Mouse (Mus musculus) intestine, embryonic 14.5 days (tissue): ENCODE data around the gene Krtap1-5. TPM values are rescaled to one million over a fixed set of nuclear protein-coding genes. Genes with fewer than 3 reads are reported as not detected.
A peak's percentile ranks its signal among the peaks of the same experiment; 100 is the strongest.

ENCODE experiments used
- ATAC-seq: fragments of 200-750 bp; cut with Nextera tagmentation; replicated peaks from 2 replicates; pipeline ENCODE4 v1.8.0; 2017; ENCODE audit warnings: low read depth, moderate number of reproducible peaks, moderate TSS enrichment, moderate library complexity; ENCODE audit not compliant: low FRiP score, low TSS enrichment
- DNase-seq: peaks from one replicate; pipeline ENCODE4 v3.0.0-alpha.2; 2018; ENCODE audit warnings: low spot score
- H3K27ac ChIP-seq: fragments of 300-500 bp; sonication (generic); 2 replicates; pipeline ENCODE4 v1.5.1; 2014; ENCODE audit warnings: low read depth, mild to moderate bottlenecking, control low read depth
- H3K27me3 ChIP-seq: fragments of 300-500 bp; sonication (generic); replicated peaks from 2 replicates; pipeline ENCODE4 v1.6.1; 2014; ENCODE audit warnings: low read length, control low read depth; ENCODE audit not compliant: control insufficient read depth, insufficient read depth
- H3K36me3 ChIP-seq: fragments of 300-500 bp; sonication (generic); 2 replicates; pipeline ENCODE4 v1.6.1; 2014; ENCODE audit warnings: low read length, control low read depth; ENCODE audit not compliant: control insufficient read depth, insufficient read depth
- H3K4me1 ChIP-seq: fragments of 300-500 bp; sonication (generic); replicated peaks from 2 replicates; pipeline ENCODE4 v1.6.1; 2014; ENCODE audit warnings: low read length, control low read depth, mixed read lengths; ENCODE audit not compliant: control insufficient read depth, insufficient read depth
- H3K4me2 ChIP-seq: fragments of 300-500 bp; sonication (generic); 2 replicates; pipeline ENCODE4 v1.6.1; 2014; ENCODE audit warnings: low read length
- H3K4me3 ChIP-seq: fragments of 300-500 bp; sonication (generic); 2 replicates; pipeline ENCODE4 v1.5.1; 2014; ENCODE audit warnings: low read depth, low read length, control low read depth, mixed read lengths
- H3K9ac ChIP-seq: fragments of 300-500 bp; sonication (generic); 2 replicates; pipeline ENCODE4 v1.6.1; 2014; ENCODE audit warnings: mild to moderate bottlenecking, low read length
- H3K9me3 ChIP-seq: fragments of 300-500 bp; sonication (generic); 2 replicates; pipeline ENCODE4 v1.6.1; 2016; ENCODE audit warnings: low read length, control low read depth; ENCODE audit not compliant: control insufficient read depth
- WGBS: fragments of 180-500 bp; shearing (Covaris S2); extraction: QIAGEN DNeasy Blood & Tissue Kit; methylation state at CpG from one replicate; pipeline ENCODE4 v1.1.7; 2014; 5-methylcytosine and 5-hydroxymethylcytosine counted together
- polyA plus RNA-seq: library from polyadenylated mRNA; unstranded; fragments of >200 nt; fragmentation: Nextera tagmentation; extraction: Ambion mirVana; gene quantifications from 2 replicates; pipeline ENCODE4 v1.2.1, GENCODE M21; 2014

Gene Krtap1-5
- polyA plus RNA-seq, 1 experiment from 2014 or later, result not detected

GRCm38 (mm10) chr11:99585096-99585495 lies 4.3 kb upstream of the Krtap1-5 start:
- no peak overlapping the region for H3K4me2 ChIP-seq
- ATAC-seq (no peak), DNase-seq (no peak)
- H3K36me3 ChIP-seq, result no peaks in the 10 kb centered on the region
- H3K9ac ChIP-seq, result no peak overlapping the region
- no peaks in the 10 kb centered on the region for H3K9me3 ChIP-seq
- H3K27me3 ChIP-seq, result no peaks in the 10 kb centered on the region
- no peak overlapping the region for H3K27ac ChIP-seq
- 85% methylated on average over 7 of the region's 7 CpGs for WGBS
- no peaks in the 10 kb centered on the region for H3K4me1 ChIP-seq
- no peak overlapping the region for H3K4me3 ChIP-seq

GRCm38 (mm10) chr11:99583245-99583704 lies 2.5 kb upstream of the Krtap1-5 start, which contains the start of gene Krtap1-4:
TSS of gene Krtap1-4 (minus strand) at chr11:99583654.
- Histone ChIP-seq H3K27ac (no peak within 1 kb of the TSS), H3K27me3 (no peaks in the 10 kb centered on the region), H3K4me3 (no peak within 1 kb of the TSS), H3K9ac (no peak within 1 kb of the TSS), H3K36me3 (no peaks in the 10 kb centered on the region), H3K4me2 (no peak within 1 kb of the TSS), H3K4me1 (no peaks in the 10 kb centered on the region), H3K9me3 (no peaks in the 10 kb centered on the region)
- no peak for ATAC-seq
- no peak for DNase-seq
- 74% methylated on average over 5 of the region's 5 CpGs for WGBS

- no peaks in the 10 kb centered on the region for H3K36me3 ChIP-seq
- no peaks in the 10 kb centered on the region for H3K27me3 ChIP-seq
- no peak for DNase-seq
- 85% methylated on average over 6 of the region's 6 CpGs for WGBS
- no peaks in the 10 kb centered on the region for H3K4me1 ChIP-seq
- no peak overlapping the region for H3K4me2 ChIP-seq
- H3K4me3 ChIP-seq, result no peak overlapping the region
- no peaks in the 10 kb centered on the region for H3K9me3 ChIP-seq
- H3K9ac ChIP-seq, result no peak overlapping the region
- ATAC-seq, result no peak
- no peak overlapping the region for H3K27ac ChIP-seq
Observed at GRCm38 (mm10) chr11:99581564-99581963, 748 bp upstream of the Krtap1-5 start.

GRCm38 (mm10) chr11:99581051-99581450 lies 235 bp upstream of the Krtap1-5 start:
- WGBS, result 92% methylated on average over 5 of the region's 5 CpGs
- no peaks in the 10 kb centered on the region for H3K27me3 ChIP-seq
- ATAC-seq, result no peak

GRCm38 (mm10) chr11:99574106-99574505 lies 6.7 kb downstream of the Krtap1-5 start:
- H3K4me3 ChIP-seq, result no peak overlapping the region
- WGBS, result 2% methylated on average over 7 of the region's 7 CpGs
- H3K9ac ChIP-seq, result no peak overlapping the region
- H3K27me3 ChIP-seq, result no peaks in the 10 kb centered on the region
- DNase-seq, result peak; percentile 84
- H3K4me2 ChIP-seq, result peak overlapping the region; percentile 28
- H3K4me1 ChIP-seq, result no peaks in the 10 kb centered on the region
- H3K9me3 ChIP-seq, result no peaks in the 10 kb centered on the region
- ATAC-seq, result no peak
- no peaks in the 10 kb centered on the region for H3K36me3 ChIP-seq
- no peak overlapping the region for H3K27ac ChIP-seq

More at GRCm38 (mm10) chr11:99581051-99581450, 235 bp upstream of the Krtap1-5 start:
- H3K4me3 ChIP-seq, result no peak overlapping the region
- no peaks in the 10 kb centered on the region for H3K9me3 ChIP-seq
- no peak overlapping the region for H3K9ac ChIP-seq
- H3K27ac ChIP-seq, result no peak overlapping the region
- H3K4me2 ChIP-seq, result no peak overlapping the region
- H3K36me3 ChIP-seq, result no peaks in the 10 kb centered on the region
- DNase-seq, result no peak
- H3K4me1 ChIP-seq, result no peaks in the 10 kb centered on the region

GRCm38 (mm10) chr11:99573164-99573563 lies 7.7 kb downstream of the Krtap1-5 start:
- DNase-seq, result no peak
- 64% methylated on average over 4 of the region's 4 CpGs for WGBS
- Histone ChIP-seq H3K9ac (no peak overlapping the region), H3K36me3 (no peaks in the 10 kb centered on the region), H3K4me3 (no peak overlapping the region), H3K4me1 (no peaks in the 10 kb centered on the region), H3K27ac (no peak overlapping the region), H3K4me2 (no peak overlapping the region), H3K9me3 (no peaks in the 10 kb centered on the region), H3K27me3 (no peaks in the 10 kb centered on the region)
- no peak for ATAC-seq

GRCm38 (mm10) chr11:99566530-99566929 lies 14.3 kb downstream of the Krtap1-5 start, which contains the start of gene Krtap3-1:
TSS of gene Krtap3-1 (minus strand) at chr11:99566630.
- no peak within 1 kb of the TSS for H3K4me2 ChIP-seq
- H3K9me3 ChIP-seq, result no peaks in the 10 kb centered on the region
- ATAC-seq (no peak), DNase-seq (no peak)
- no peak within 1 kb of the TSS for H3K27ac ChIP-seq
- 76% methylated on average over 7 of the region's 7 CpGs for WGBS
- H3K4me1 ChIP-seq, result no peaks in the 10 kb centered on the region
- H3K9ac ChIP-seq, result no peak within 1 kb of the TSS
- no peak within 1 kb of the TSS for H3K4me3 ChIP-seq
- H3K27me3 ChIP-seq, result no peaks in the 10 kb centered on the region
- no peaks in the 10 kb centered on the region for H3K36me3 ChIP-seq

- H3K9me3 ChIP-seq, result no peaks in the 10 kb centered on the region
- H3K36me3 ChIP-seq, result no peaks in the 10 kb centered on the region
- no peaks in the 10 kb centered on the region for H3K4me1 ChIP-seq
- ATAC-seq (no peak), DNase-seq (no peak)
- H3K4me2 ChIP-seq, result no peak overlapping the region
- H3K9ac ChIP-seq, result no peak overlapping the region
- 89% methylated on average over 6 of the region's 6 CpGs for whole genome bisulfite sequencing
- H3K27ac ChIP-seq, result no peak overlapping the region
- H3K4me3 ChIP-seq, result no peak overlapping the region
- H3K27me3 ChIP-seq, result no peaks in the 10 kb centered on the region
Observed at GRCm38 (mm10) chr11:99562580-99562979, 18.2 kb downstream of the Krtap1-5 start.

GRCm38 (mm10) chr11:99559366-99559765 lies 21.4 kb downstream of the Krtap1-5 start, which contains the start of gene Gm11939:
TSS of gene Gm11939 (minus strand) at chr11:99559466.
- DNase-seq (no peak), ATAC-seq (no peak)
- H3K4me3 ChIP-seq, result no peak within 1 kb of the TSS
- no peak within 1 kb of the TSS for H3K9ac ChIP-seq
- WGBS, result 87% methylated on average over 9 of the region's 9 CpGs
- no peaks in the 10 kb centered on the region for H3K27me3 ChIP-seq
- H3K4me2 ChIP-seq, result no peak within 1 kb of the TSS
- H3K36me3 ChIP-seq, result no peaks in the 10 kb centered on the region
- H3K27ac ChIP-seq, result no peak within 1 kb of the TSS
- H3K4me1 ChIP-seq, result no peaks in the 10 kb centered on the region
- H3K9me3 ChIP-seq, result no peaks in the 10 kb centered on the region
